Comparison of ENCODE assay signal across 10 mouse cellular contexts in the genomic region with DNA sequence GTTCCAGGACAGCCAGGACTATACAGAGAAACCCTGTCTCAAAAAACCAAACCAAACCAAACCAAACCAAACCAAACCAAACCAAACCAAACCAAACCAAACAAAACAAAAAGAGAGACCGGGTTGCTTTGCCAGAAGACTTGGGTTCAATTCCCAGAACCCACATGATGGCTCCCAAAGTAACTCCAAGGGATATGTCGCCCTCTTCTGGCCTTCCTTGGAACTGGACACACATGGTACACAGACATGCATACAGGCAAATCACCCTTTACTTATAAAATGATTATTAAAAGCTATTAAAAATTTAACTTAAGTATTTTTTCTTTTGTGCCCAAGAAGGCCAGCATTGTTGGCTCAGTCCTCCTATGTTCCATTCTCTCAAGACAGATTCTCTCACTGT. TPM values are rescaled to one million over a fixed set of nuclear protein-coding genes. Genes with fewer than 3 reads are reported as not detected.
DNase-seq lines count a peak whose midpoint lies in the region; ATAC-seq and TF ChIP-seq lines count a peak whose summit lies in the region.
"Had no signal": no experiment of that assay in that cellular context is flagged by ENCODE, and none has a peak within 500 bp of the region (broad histone marks: within the 10 kb centered on the region; RNA-seq: fewer than 3 reads in every experiment).

No protein-coding gene starts in this region.

- no peak overlapping the region for H3K4me2 ChIP-seq in liver, embryonic 14.5 days (ENCODE audit: low read depth)
- H3K4me2 ChIP-seq: embryonic facial prominence, embryonic 12.5 days; liver, embryonic 15.5 days had no signal

- no peak for TF ChIP-seq EP300 in ES-Bruce4 (IDR thresholded peaks at IDR 0.05; ENCODE audit: insufficient read depth, low read depth, low read length)
- TF ChIP-seq EP300 in liver, embryonic 14.5 days (IDR thresholded peaks at IDR 0.05; ENCODE audit: low read depth) = no peak

- peak; percentile 1 for TF ChIP-seq CTCF in ES-Bruce4 (IDR thresholded peaks at IDR 0.05; ENCODE audit: low read depth, low read length)
- peak; percentile 64 for TF ChIP-seq CTCF in liver, embryonic 14.5 days (IDR thresholded peaks at IDR 0.05; ENCODE audit: low read depth)

- no peak overlapping the region for H3K9ac ChIP-seq in ES-Bruce4 (ENCODE audit: low read depth, poor library complexity, severe bottlenecking)
- H3K9ac ChIP-seq in liver, embryonic 14.5 days (replicated peaks) = no peak overlapping the region
- H3K9ac ChIP-seq: embryonic facial prominence, embryonic 12.5 days; liver, embryonic 15.5 days had no signal

- no peak for ATAC-seq in liver, embryonic 14.5 days (ENCODE audit: insufficient read depth)

- peak; percentile 28 for DNase-seq in kidney, adult 18-20 months
- no peak for DNase-seq in kidney, adult 11 months
- DNase-seq in 416B (ENCODE audit: low read depth) = peak; percentile 25
- peak in 1 of 3 experiments; percentile 27 for DNase-seq in liver, embryonic 14.5 days (ENCODE audit: low read depth in 3 of 3, low spot score in 3 of 3)
- no peak for DNase-seq in ovary, adult 18-20 months (ENCODE audit: low spot score)
- DNase-seq in ovary, postnatal 14 days (ENCODE audit: low spot score) = no peak
- DNase-seq in urinary bladder, postnatal 36 days (ENCODE audit: low spot score in 2 of 2) = no peak

- H3K36me3 ChIP-seq in ES-Bruce4 (ENCODE audit: control insufficient read depth, insufficient read depth, low read length, poor library complexity, severe bottlenecking) = no peaks in the 10 kb centered on the region
- H3K36me3 ChIP-seq in liver, embryonic 14.5 days (replicated peaks; ENCODE audit: control insufficient read depth, insufficient read depth, low read depth) = no peaks in the 10 kb centered on the region
- H3K36me3 ChIP-seq: embryonic facial prominence, embryonic 12.5 days; liver, embryonic 15.5 days had no signal

- no peak for TF ChIP-seq POLR2A in ES-Bruce4 (IDR thresholded peaks at IDR 0.05; ENCODE audit: insufficient read depth, low read length)

- H3K4me1 ChIP-seq in ES-Bruce4 (ENCODE audit: control insufficient read depth, insufficient read depth, low read length) = no peaks in the 10 kb centered on the region
- peaks cover 2 to 11% of the 10 kb centered on the region in 2 experiments; a peak in 2 of 4 replicates for H3K4me1 ChIP-seq in liver, embryonic 14.5 days (replicated peaks; ENCODE audit: control insufficient read depth in 2 of 2, insufficient read depth in 2 of 2, low read length in 1 of 2)
- H3K4me1 ChIP-seq: embryonic facial prominence, embryonic 12.5 days had no signal

- 40% methylated on average over 2 of the region's 2 CpGs for WGBS in liver, embryonic 14.5 days (ENCODE audit: insufficient replicate concordance)

- H3K9me3 ChIP-seq in ES-Bruce4 (replicated peaks; ENCODE audit: control insufficient read depth, insufficient read depth, low read length, poor library complexity, severe bottlenecking) = no peaks in the 10 kb centered on the region
- no peaks in the 10 kb centered on the region for H3K9me3 ChIP-seq in liver, embryonic 14.5 days (ENCODE audit: control insufficient read depth, low read length)
- H3K9me3 ChIP-seq: embryonic facial prominence, embryonic 12.5 days; liver, embryonic 15.5 days had no signal

- no peak overlapping the region for H3K4me3 ChIP-seq in ES-Bruce4 (ENCODE audit: low read depth, low read length)
- no peak overlapping the region for H3K4me3 ChIP-seq in liver, embryonic 14.5 days (ENCODE audit: insufficient read depth in 1 of 2, low read depth in 2 of 2, low read length in 2 of 2)
- H3K4me3 ChIP-seq: embryonic facial prominence, embryonic 12.5 days; liver, embryonic 15.5 days had no signal

- H3K27ac ChIP-seq in ES-Bruce4 (ENCODE audit: insufficient read depth, low read length) = no peak overlapping the region
- H3K27ac ChIP-seq in liver, embryonic 14.5 days = no peak overlapping the region
- H3K27ac ChIP-seq: embryonic facial prominence, embryonic 12.5 days; liver, embryonic 15.5 days had no signal

- H3K27me3 ChIP-seq in ES-Bruce4 (ENCODE audit: control insufficient read depth, insufficient read depth, low read length, poor library complexity, severe bottlenecking) = no peaks in the 10 kb centered on the region
- no peaks in the 10 kb centered on the region for H3K27me3 ChIP-seq in liver, embryonic 14.5 days (ENCODE audit: control insufficient read depth, insufficient read depth, low read length)
- H3K27me3 ChIP-seq: embryonic facial prominence, embryonic 12.5 days; liver, embryonic 15.5 days had no signal

RNA-seq across cellular contexts. Expression of a gene that starts 13.3 kb away (rescaled TPM):
- 114 and 125 TPM in 2 replicates for polyA plus RNA-seq in ES-Bruce4 (2011; ENCODE audit: insufficient read depth, insufficient read length, low read depth, missing spikeins)
- polyA plus RNA-seq in liver, embryonic 14.5 days (2012; rRNA removed) = 28.6 and 47.4 TPM in 2 replicates
- 53.7 and 60.1 TPM in 2 replicates for polyA plus RNA-seq in liver, embryonic 14.5 days (2014; fragmentation: Nextera tagmentation; extraction: Ambion mirVana)

RNA-seq across cellular contexts. Expression of a gene that starts 13.4 kb away (rescaled TPM):
- 8.1 and 8.8 TPM in 2 replicates for polyA plus RNA-seq in ES-Bruce4 (2011; ENCODE audit: insufficient read depth, insufficient read length, low read depth, missing spikeins)
- 1.5 and 1.7 TPM in 2 replicates for polyA plus RNA-seq in liver, embryonic 14.5 days (2012; rRNA removed)
- polyA plus RNA-seq in liver, embryonic 14.5 days (2014; fragmentation: Nextera tagmentation; extraction: Ambion mirVana) = 3.9 TPM in 2 replicates

RNA-seq across cellular contexts. Expression of a gene that starts 28.9 kb away (rescaled TPM):
- 1,186 and 1,244 TPM in 2 replicates for polyA plus RNA-seq in ES-Bruce4 (2011; ENCODE audit: insufficient read depth, insufficient read length, low read depth, missing spikeins)
- 600 and 1,190 TPM in 2 replicates for polyA plus RNA-seq in liver, embryonic 14.5 days (2012; rRNA removed)
- polyA plus RNA-seq in liver, embryonic 14.5 days (2014; fragmentation: Nextera tagmentation; extraction: Ambion mirVana) = 428 and 436 TPM in 2 replicates

RNA-seq across cellular contexts. Expression of a gene that starts 30.9 kb away (rescaled TPM):
- polyA plus RNA-seq in ES-Bruce4 (2011; ENCODE audit: insufficient read depth, insufficient read length, low read depth, missing spikeins) = not detected in 2 replicates
- polyA plus RNA-seq in liver, embryonic 14.5 days (2012; rRNA removed) = 9.1 and 16.3 TPM in 2 replicates
- polyA plus RNA-seq in liver, embryonic 14.5 days (2014; fragmentation: Nextera tagmentation; extraction: Ambion mirVana) = 10.9 and 13.4 TPM in 2 replicates

Comparison
In these comparisons a context has a peak if more than half of its experiments do, and no peak if none do; other contexts are left out.
1. DNase-seq: peak in kidney, adult 18-20 months (single experiment) and 416B (single experiment); none in kidney, adult 11 months (single experiment), ovary, adult 18-20 months (single experiment), ovary, postnatal 14 days (single experiment) and urinary bladder, postnatal 36 days (0 of 2).